Mouse (Mus musculus): ENCODE data around the gene Mon1a. TPM values are rescaled to one million over a fixed set of nuclear protein-coding genes. Genes with fewer than 3 reads are reported as not detected.

The Mon1a gene
- polyA plus RNA-seq, 1 experiment = 28.5 TPM

- DNase-seq (ENCODE audit: extremely low spot score in 1 of 2, low spot score in 1 of 2) = no peak
Observed at GRCm38 (mm10) chr9:107907801-107908120, 19.8 kb downstream of the Mon1a start.

- no peak for DNase-seq (ENCODE audit: extremely low spot score in 1 of 2, low spot score in 1 of 2)
Observed at GRCm38 (mm10) chr9:107908410-107909158, 20.6 kb downstream of the Mon1a start.

- no peak for DNase-seq (ENCODE audit: extremely low spot score in 1 of 2, low spot score in 1 of 2)
Observed at GRCm38 (mm10) chr9:107910025-107910769, 22.2 kb downstream of the Mon1a start.

- DNase-seq (ENCODE audit: extremely low spot score in 1 of 2, low spot score in 1 of 2) = no peak
Observed at GRCm38 (mm10) chr9:107914764-107915420, 26.9 kb downstream of the Mon1a start.

- peak in 1 of 2 experiments; percentile 68 for DNase-seq (ENCODE audit: extremely low spot score in 1 of 2, low spot score in 1 of 2)
Observed at GRCm38 (mm10) chr9:107917895-107918608, 30.1 kb downstream of the Mon1a start.

- peak in 1 of 2 experiments; percentile 50 for DNase-seq (ENCODE audit: extremely low spot score in 1 of 2, low spot score in 1 of 2)
Observed at GRCm38 (mm10) chr9:107918884-107919283, 30.9 kb downstream of the Mon1a start.

- DNase-seq (ENCODE audit: extremely low spot score in 1 of 2, low spot score in 1 of 2) = no peak
Observed at GRCm38 (mm10) chr9:107919441-107919840, 31.5 kb downstream of the Mon1a start.

GRCm38 (mm10) chr9:107923021-107923420, 35.1 kb downstream of the Mon1a start:
- DNase-seq (ENCODE audit: extremely low spot score in 1 of 2, low spot score in 1 of 2) = no peak

- no peak for DNase-seq (ENCODE audit: extremely low spot score in 1 of 2, low spot score in 1 of 2)
Observed at GRCm38 (mm10) chr9:107923956-107924355, 36.0 kb downstream of the Mon1a start.

GRCm38 (mm10) chr9:107925251-107925650, 37.3 kb downstream of the Mon1a start:
- DNase-seq (ENCODE audit: extremely low spot score in 1 of 2, low spot score in 1 of 2) = no peak

- no peak for DNase-seq (ENCODE audit: extremely low spot score in 1 of 2, low spot score in 1 of 2)
Observed at GRCm38 (mm10) chr9:107926920-107927420, 39.0 kb downstream of the Mon1a start.

GRCm38 (mm10) chr9:107927749-107928148, 39.8 kb downstream of the Mon1a start:
- no peak for DNase-seq (ENCODE audit: extremely low spot score in 1 of 2, low spot score in 1 of 2)

- DNase-seq (ENCODE audit: extremely low spot score in 1 of 2, low spot score in 1 of 2) = no peak
Observed at GRCm38 (mm10) chr9:107928169-107928568, 40.2 kb downstream of the Mon1a start, which contains the start of gene Actl11. Actl11 (plus strand) TSS chr9:107928469.

- DNase-seq (ENCODE audit: extremely low spot score in 1 of 2, low spot score in 1 of 2) = no peak
Observed at GRCm38 (mm10) chr9:107932221-107932620, 44.3 kb downstream of the Mon1a start.

- peak in 1 of 2 experiments; percentile 67 for DNase-seq (ENCODE audit: extremely low spot score in 1 of 2, low spot score in 1 of 2)
Observed at GRCm38 (mm10) chr9:107934146-107934545, 46.2 kb downstream of the Mon1a start.

GRCm38 (mm10) chr9:107935374-107935773, 47.4 kb downstream of the Mon1a start, which contains the start of gene Camkv:
Camkv (plus strand) TSS chr9:107935674.
- DNase-seq (ENCODE audit: extremely low spot score in 1 of 2, low spot score in 1 of 2) = no peak

- DNase-seq (ENCODE audit: extremely low spot score in 1 of 2, low spot score in 1 of 2) = peak in 1 of 2 experiments; percentile 72
Observed at GRCm38 (mm10) chr9:107935790-107936214, 47.9 kb downstream of the Mon1a start.

- DNase-seq (ENCODE audit: extremely low spot score in 1 of 2, low spot score in 1 of 2) = no peak
Observed at GRCm38 (mm10) chr9:107936215-107936822, 48.4 kb downstream of the Mon1a start.

GRCm38 (mm10) chr9:107936831-107937230, 48.9 kb downstream of the Mon1a start:
- DNase-seq (ENCODE audit: extremely low spot score in 1 of 2, low spot score in 1 of 2) = no peak

All from frontal cortex, adult 2 months (tissue).